Mouse (Mus musculus) cerebellum, adult 2 months (tissue): ENCODE measurements at regions not wholly inside any gene's neighbourhood (a gene's known extent, or its start where the extent isn't known, plus 50 kb on each side); places are given as distances from the start of the nearest gene placed in this dataset.

Experiments used
- CTCF ChIP-seq: fragments of 200-500 bp; IDR thresholded peaks from 2 replicates; pipeline ENCODE4 v1.5.1; 2011; ENCODE audit warnings: low read depth, mild to moderate bottlenecking, control low read depth, low read length, moderate library complexity, borderline replicate concordance; ENCODE audit not compliant: insufficient read depth
- POLR2A ChIP-seq: fragments of 200-500 bp; IDR thresholded peaks from 2 replicates; pipeline ENCODE4 v1.6.1; 2011; ENCODE audit warnings: low read length, control low read depth, borderline replicate concordance; ENCODE audit not compliant: insufficient read depth

GRCm38 (mm10) chr2:162735761-162736160 is 74.8 kb upstream of the Ptprt start:
- no peak for TF ChIP-seq CTCF
- no peak for TF ChIP-seq POLR2A
